Mouse (Mus musculus) embryonic facial prominence, embryonic 11.5 days (tissue): ENCODE data around the gene Gm30083. TPM values are rescaled to one million over a fixed set of nuclear protein-coding genes. Genes with fewer than 3 reads are reported as not detected.

Experiments
- polyA plus RNA-seq: library from polyadenylated mRNA; unstranded; fragments of >200 nt; fragmentation: Nextera tagmentation; extraction: Ambion mirVana; gene quantifications from 2 replicates; pipeline ENCODE4 v1.2.1, GENCODE M21; 2014

Gene Gm30083
- polyA plus RNA-seq, 1 experiment from 2014 or later, result not detected

Other genes starting within 250 kb of the Gm30083 start
- gene Gdf10, start 91.6 kb downstream of the Gm30083 start, polyA plus RNA-seq, result 3.6 and 3.9 TPM in 2 replicates
- not detected in 2 replicates for gene Gdf2, start 74.1 kb downstream of the Gm30083 start, polyA plus RNA-seq
- gene Rbp3, start 61.2 kb downstream of the Gm30083 start, polyA plus RNA-seq, result not detected in 2 replicates
- gene Zfp488, start 36.4 kb downstream of the Gm30083 start, polyA plus RNA-seq, result 0.43 and 0.56 TPM in 2 replicates
- not detected in 2 replicates for gene Gm5460, start 1.6 kb upstream of the Gm30083 start, polyA plus RNA-seq
- not detected in 2 replicates for gene Antxrl, start 37.5 kb upstream of the Gm30083 start, polyA plus RNA-seq
- 5.3 and 6.6 TPM in 2 replicates for gene Anxa8, start 70.8 kb upstream of the Gm30083 start, polyA plus RNA-seq
- not detected in 2 replicates for gene A630023A22Rik, start 87.6 kb upstream of the Gm30083 start, polyA plus RNA-seq
- gene Npy4r, start 137.3 kb upstream of the Gm30083 start, polyA plus RNA-seq, result 0.20 TPM in 1 of 2 replicates, not detected in the other
- gene Gprin2, start 186.5 kb upstream of the Gm30083 start, polyA plus RNA-seq, result 0.32 and 0.36 TPM in 2 replicates
- gene Syt15, start 204.4 kb upstream of the Gm30083 start, polyA plus RNA-seq, result 0.06 TPM in 1 of 2 replicates, not detected in the other